Mouse (Mus musculus) midbrain, postnatal 0 days (tissue): Measurements from ENCODE around the gene Trp53tg5. TPM values are rescaled to one million over a fixed set of nuclear protein-coding genes. Genes with fewer than 3 reads are reported as not detected.

Source experiments
- ATAC-seq: fragments of 200-750 bp; cut with Nextera tagmentation; 2 replicates; pipeline ENCODE4 v1.8.0; 2017; ENCODE audit warnings: moderate number of reproducible peaks, mild to moderate bottlenecking, moderate TSS enrichment, moderate library complexity; ENCODE audit not compliant: low FRiP score
- DNase-seq: peaks from one replicate; pipeline ENCODE4 v3.0.0-alpha.2; 2015; ENCODE audit warnings: low spot score
- H3K27ac ChIP-seq: fragments of 300-500 bp; sonication (generic); 2 replicates; pipeline ENCODE4 v1.5.1; 2014; ENCODE audit warnings: low read depth, mild to moderate bottlenecking, low read length, mixed read lengths
- H3K27me3 ChIP-seq: fragments of 300-500 bp; sonication (generic); 2 replicates; pipeline ENCODE4 v1.6.1; 2014; ENCODE audit warnings: low read length, control low read depth, mixed read lengths; ENCODE audit not compliant: insufficient read depth
- H3K36me3 ChIP-seq: fragments of 300-500 bp; sonication (generic); 2 replicates; pipeline ENCODE4 v1.6.1; 2014; ENCODE audit warnings: low read length, control low read depth, mixed read lengths; ENCODE audit not compliant: insufficient read depth
- H3K4me1 ChIP-seq: fragments of 300-500 bp; sonication (generic); 2 replicates; pipeline ENCODE4 v1.6.1; 2014; ENCODE audit warnings: mild to moderate bottlenecking, control low read depth, antibody characterized with exemption, low read length, mixed read lengths; ENCODE audit not compliant: insufficient read depth
- H3K4me2 ChIP-seq: fragments of 300-500 bp; sonication (generic); 2 replicates; pipeline ENCODE4 v1.6.1; 2014; ENCODE audit warnings: low read depth, mild to moderate bottlenecking, low read length, mixed read lengths; ENCODE audit not compliant: poor library complexity, severe bottlenecking
- H3K4me3 ChIP-seq: fragments of 300-500 bp; sonication (generic); 2 replicates; pipeline ENCODE4 v1.5.1; 2014; ENCODE audit warnings: low read depth, mild to moderate bottlenecking, low read length, moderate library complexity
- H3K9ac ChIP-seq: fragments of 300-500 bp; sonication (generic); replicated peaks from 2 replicates; pipeline ENCODE4 v1.6.1; 2014; ENCODE audit warnings: mild to moderate bottlenecking, low read length, moderate library complexity, mixed read lengths; ENCODE audit not compliant: poor library complexity, severe bottlenecking
- H3K9me3 ChIP-seq: fragments of 300-500 bp; sonication (generic); 2 replicates; pipeline ENCODE4 v1.6.1; 2016; ENCODE audit warnings: low read length, control low read depth
- CTCF ChIP-seq: IDR thresholded peaks from 2 replicates; pipeline ENCODE4 v1.5.1; 2016; ENCODE audit warnings: antibody characterized with exemption, mild to moderate bottlenecking
- WGBS: fragments of 180-500 bp; shearing (Covaris S2); extraction: QIAGEN DNeasy Blood & Tissue Kit; methylation state at CpG from one replicate; pipeline ENCODE4 v1.1.7; 2014; 5-methylcytosine and 5-hydroxymethylcytosine counted together
- polyA plus RNA-seq: library from polyadenylated mRNA; unstranded; fragments of >200 nt; fragmentation: Nextera tagmentation; extraction: Ambion mirVana; gene quantifications from 2 replicates; pipeline ENCODE4 v1.2.1, GENCODE M21; 2015
- total RNA-seq: library from RNA; depleted of rRNA; stranded (reverse); fragments of >200 nt; gene quantifications from 2 replicates; pipeline ENCODE4 v1.2.3, GENCODE M21; 2014

The Trp53tg5 gene
- total and polyA plus RNA-seq, 2 experiments from 2014 or later = not detected

DNA sequence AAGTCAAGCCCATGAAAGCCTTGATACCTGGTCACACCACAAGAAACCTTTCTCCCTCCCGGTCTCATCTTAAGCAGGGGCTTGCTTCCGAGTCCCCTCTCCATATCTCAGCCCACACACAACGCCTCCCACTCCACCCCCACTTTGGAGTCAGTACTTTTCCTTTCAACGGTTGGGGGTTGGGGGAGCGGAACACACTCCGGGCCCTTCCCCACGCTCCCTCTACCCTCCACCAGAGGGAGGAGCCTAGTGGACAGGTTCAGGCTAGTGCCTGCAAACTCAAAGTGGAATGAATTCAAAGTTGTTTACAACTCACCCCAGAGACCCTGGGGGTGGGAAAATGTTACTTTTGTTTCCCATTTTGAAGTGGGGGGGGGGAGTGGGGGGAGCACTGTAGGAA, 42.8 kb downstream of the Trp53tg5 start:
- ATAC-seq = no peak
- Histone ChIP-seq H3K27ac (no peak overlapping the region), H3K9me3 (no peaks in the 10 kb centered on the region), H3K4me2 (no peak overlapping the region), H3K27me3 (no peaks in the 10 kb centered on the region), H3K4me3 (no peak overlapping the region), H3K4me1 (no peaks in the 10 kb centered on the region), H3K36me3 (no peaks in the 10 kb centered on the region), H3K9ac (no peak overlapping the region)
- 32% methylated on average over 7 of the region's 7 CpGs for WGBS
- DNase-seq = no peak
- no peak; the same call in 1 of the 2 replicates for TF ChIP-seq CTCF

DNA sequence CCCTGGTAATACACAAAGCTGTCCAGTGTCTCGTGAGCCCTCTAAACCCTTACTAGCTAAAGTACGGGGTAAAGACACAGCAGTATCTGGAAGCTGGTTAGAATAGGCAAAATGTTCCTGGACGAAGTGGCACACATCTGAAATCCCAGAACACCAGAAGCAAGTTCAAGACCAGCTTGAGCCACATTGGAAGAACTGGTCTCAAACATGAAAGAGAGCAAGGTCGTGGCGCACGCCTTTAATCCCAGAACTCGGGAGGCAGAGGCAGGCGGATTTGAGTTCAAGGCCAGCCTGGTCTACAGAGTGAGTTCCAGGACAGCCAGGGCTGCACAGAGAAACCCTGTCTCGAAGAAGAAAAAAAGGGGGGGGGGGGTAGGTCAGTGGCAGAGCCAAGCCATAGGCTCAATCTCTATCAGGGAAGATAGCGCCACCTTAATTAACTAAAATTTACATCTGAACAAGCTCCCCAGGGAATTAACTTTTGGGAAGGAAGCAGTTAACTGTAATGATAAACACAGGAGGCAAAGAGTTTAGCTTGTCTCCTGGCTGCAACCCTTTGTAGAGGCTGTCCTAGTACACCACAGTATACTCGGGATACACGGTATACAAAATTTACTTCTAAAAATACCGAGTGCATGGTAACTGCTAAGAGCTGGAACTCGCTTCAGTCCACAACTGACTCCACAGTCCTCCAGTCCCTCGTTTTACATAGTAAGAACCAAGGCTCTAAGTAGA, 43.5 kb downstream of the Trp53tg5 start:
- Histone ChIP-seq H3K4me3 (no peak overlapping the region), H3K36me3 (no peaks in the 10 kb centered on the region), H3K9ac (no peak overlapping the region), H3K27me3 (no peaks in the 10 kb centered on the region), H3K4me2 (no peak overlapping the region), H3K4me1 (no peaks in the 10 kb centered on the region), H3K27ac (no peak overlapping the region), H3K9me3 (no peaks in the 10 kb centered on the region)
- DNase-seq = no peak
- TF ChIP-seq CTCF = no peak
- 53% methylated on average over 15 of the region's 15 CpGs for WGBS
- no peak for ATAC-seq

DNA sequence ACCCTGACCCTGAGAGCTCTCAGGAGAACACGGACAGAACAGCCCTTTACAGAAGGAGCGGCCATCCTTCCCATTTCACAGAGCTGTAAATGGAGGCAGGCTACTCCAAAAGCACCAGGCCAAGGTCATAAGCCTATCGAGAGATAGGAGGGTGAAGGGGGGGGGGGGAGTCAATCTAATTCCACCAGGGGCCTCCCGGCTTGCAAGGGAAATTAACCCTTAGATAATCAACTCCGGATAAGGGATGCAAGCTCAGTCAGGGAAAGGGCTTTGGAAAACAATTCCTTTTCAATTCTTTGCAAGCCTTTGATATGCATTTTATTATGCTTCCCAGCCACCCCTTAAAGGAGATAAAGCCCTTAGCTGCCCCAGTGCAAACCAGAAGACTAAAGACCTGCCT, 45.1 kb downstream of the Trp53tg5 start:
- DNase-seq (no peak), ATAC-seq (no peak)
- Histone ChIP-seq H3K4me3 (no peak overlapping the region), H3K9me3 (no peaks in the 10 kb centered on the region), H3K4me1 (no peaks in the 10 kb centered on the region), H3K4me2 (no peak overlapping the region), H3K27ac (no peak overlapping the region), H3K27me3 (no peaks in the 10 kb centered on the region), H3K36me3 (no peaks in the 10 kb centered on the region), H3K9ac (no peak overlapping the region)
- WGBS = 42% methylated on average over 5 of the region's 5 CpGs
- TF ChIP-seq CTCF = no peak

DNA sequence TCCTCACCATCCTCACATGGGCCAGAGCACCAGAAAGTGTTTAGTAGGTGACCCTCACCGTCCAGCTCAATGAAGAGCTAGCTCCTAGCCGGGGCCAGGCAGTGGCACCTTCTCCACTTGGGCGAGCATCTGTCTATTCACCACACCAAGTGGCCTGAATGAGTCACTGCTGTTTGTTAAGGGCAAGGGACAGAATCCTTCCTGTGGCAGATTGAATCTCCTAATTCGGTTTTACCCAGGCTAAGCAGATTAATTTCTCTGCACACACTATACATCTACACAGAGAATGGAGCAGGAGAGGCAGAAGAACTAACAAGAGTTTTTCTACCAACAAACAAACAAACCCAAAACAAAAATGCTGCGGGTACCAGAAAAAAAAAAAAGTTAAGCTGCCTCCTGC, 46.6 kb downstream of the Trp53tg5 start:
- Histone ChIP-seq H3K9me3 (no peaks in the 10 kb centered on the region), H3K4me3 (no peak overlapping the region), H3K4me2 (no peak overlapping the region), H3K27ac (no peak overlapping the region), H3K36me3 (no peaks in the 10 kb centered on the region), H3K4me1 (no peaks in the 10 kb centered on the region), H3K9ac (no peak overlapping the region), H3K27me3 (no peaks in the 10 kb centered on the region)
- ATAC-seq = no peak
- WGBS = 81% methylated on average over 5 of the region's 5 CpGs
- no peak for DNase-seq
- no peak for TF ChIP-seq CTCF

DNA sequence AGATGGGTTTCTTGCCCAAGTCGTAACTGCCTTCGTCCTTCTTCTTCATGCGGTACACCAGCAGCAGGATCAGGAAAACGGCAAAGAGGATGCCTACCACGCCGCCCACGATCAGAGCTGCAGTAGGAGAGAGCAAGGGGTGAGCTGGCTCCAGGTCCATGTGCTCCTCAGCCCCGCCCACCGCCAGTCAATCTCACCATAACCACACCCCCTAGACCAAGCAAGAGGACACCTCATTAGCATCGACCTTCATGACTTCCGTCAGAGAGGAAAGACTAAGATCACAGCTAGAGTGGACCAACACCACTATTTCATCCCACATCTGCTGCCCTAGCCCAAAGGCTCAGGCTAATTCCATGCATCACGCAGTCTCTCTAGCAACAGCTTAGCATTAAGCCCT, 47.4 kb downstream of the Trp53tg5 start:
- H3K9ac ChIP-seq = no peak overlapping the region
- WGBS = 36% methylated on average over 12 of the region's 12 CpGs
- ATAC-seq (no peak), DNase-seq (no peak)
- H3K4me2 ChIP-seq = no peak overlapping the region
- no peak overlapping the region for H3K27ac ChIP-seq
- TF ChIP-seq CTCF = no peak
- no peaks in the 10 kb centered on the region for H3K4me1 ChIP-seq
- no peaks in the 10 kb centered on the region for H3K36me3 ChIP-seq
- no peaks in the 10 kb centered on the region for H3K9me3 ChIP-seq
- H3K27me3 ChIP-seq = no peaks in the 10 kb centered on the region
- H3K4me3 ChIP-seq = no peak overlapping the region

DNA sequence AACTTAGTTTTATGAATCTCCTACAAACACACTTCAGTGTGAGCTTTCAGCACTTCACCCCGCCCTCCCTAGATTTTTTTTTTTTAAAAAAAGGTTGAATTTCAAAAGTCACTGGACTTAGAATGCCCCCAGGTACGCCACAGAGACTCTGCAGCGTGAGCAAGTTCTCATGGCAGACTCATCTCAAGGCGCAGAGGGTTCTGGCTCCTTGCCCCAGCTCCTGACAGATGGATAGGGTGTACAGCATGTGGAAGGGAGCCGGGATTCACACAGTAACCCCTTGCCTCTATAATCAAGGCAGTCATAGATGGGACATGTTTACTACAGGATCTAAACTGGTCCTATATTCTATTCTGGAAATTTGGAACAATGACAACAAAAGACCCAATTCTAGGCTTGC, 48.1 kb downstream of the Trp53tg5 start:
- no peaks in the 10 kb centered on the region for H3K9me3 ChIP-seq
- H3K4me2 ChIP-seq = no peak overlapping the region
- H3K27ac ChIP-seq = no peak overlapping the region
- H3K27me3 ChIP-seq = no peaks in the 10 kb centered on the region
- no peak overlapping the region for H3K4me3 ChIP-seq
- no peak for DNase-seq
- WGBS = 92% methylated on average over 5 of the region's 5 CpGs
- H3K36me3 ChIP-seq = no peaks in the 10 kb centered on the region
- no peaks in the 10 kb centered on the region for H3K4me1 ChIP-seq
- no peak for TF ChIP-seq CTCF
- H3K9ac ChIP-seq = no peak overlapping the region
- ATAC-seq = no peak
